Mouse (Mus musculus) heart, embryonic 12.5 days (tissue): ENCODE data around the gene Lyve1. TPM values are rescaled to one million over a fixed set of nuclear protein-coding genes. Genes with fewer than 3 reads are reported as not detected.
A peak's percentile ranks its signal among the peaks of the same experiment; 100 is the strongest.

Experiments used
- ATAC-seq: fragments of 200-750 bp; cut with Nextera tagmentation; 2 replicates; pipeline ENCODE4 v1.8.0; 2017; ENCODE audit warnings: moderate TSS enrichment, moderate library complexity; ENCODE audit not compliant: insufficient number of reproducible peaks, low FRiP score
- H3K27ac ChIP-seq: fragments of 300-500 bp; sonication (generic); 2 replicates; pipeline ENCODE4 v1.5.1; 2016; ENCODE audit warnings: mild to moderate bottlenecking, moderate library complexity; ENCODE audit not compliant: poor library complexity, severe bottlenecking
- H3K27me3 ChIP-seq: fragments of 300-500 bp; sonication (generic); replicated peaks from 2 replicates; pipeline ENCODE4 v1.6.1; 2016; ENCODE audit warnings: mild to moderate bottlenecking, moderate library complexity
- H3K36me3 ChIP-seq: fragments of 300-500 bp; sonication (generic); 2 replicates; pipeline ENCODE4 v1.6.1; 2016; ENCODE audit warnings: mild to moderate bottlenecking, moderate library complexity
- H3K4me1 ChIP-seq: fragments of 300-500 bp; sonication (generic); replicated peaks from 2 replicates; pipeline ENCODE4 v1.6.1; 2016; ENCODE audit warnings: mild to moderate bottlenecking
- H3K4me2 ChIP-seq: fragments of 300-500 bp; sonication (generic); 2 replicates; pipeline ENCODE4 v1.6.1; 2016; ENCODE audit warnings: mild to moderate bottlenecking, moderate library complexity
- H3K4me3 ChIP-seq: fragments of 300-500 bp; sonication (generic); 2 replicates; pipeline ENCODE4 v1.5.1; 2016; ENCODE audit warnings: mild to moderate bottlenecking
- H3K9ac ChIP-seq: fragments of 300-500 bp; sonication (generic); 2 replicates; pipeline ENCODE4 v1.6.1; 2016; ENCODE audit warnings: mild to moderate bottlenecking, moderate library complexity
- H3K9me3 ChIP-seq: fragments of 300-500 bp; sonication (generic); replicated peaks from 2 replicates; pipeline ENCODE4 v1.6.1; 2016; ENCODE audit warnings: mild to moderate bottlenecking, moderate library complexity
- WGBS: fragments of 180-500 bp; shearing (Covaris S2); methylation state at CpG from one replicate; pipeline ENCODE4 v1.1.7; 2016; 5-methylcytosine and 5-hydroxymethylcytosine counted together
- polyA plus RNA-seq: library from polyadenylated mRNA; unstranded; fragments of >200 nt; fragmentation: Nextera tagmentation; extraction: Ambion mirVana; gene quantifications from 2 replicates; pipeline ENCODE4 v1.2.1, GENCODE M21; 2016

The Lyve1 gene
- polyA plus RNA-seq, 1 experiment from 2014 or later, result 3.6 TPM

DNA sequence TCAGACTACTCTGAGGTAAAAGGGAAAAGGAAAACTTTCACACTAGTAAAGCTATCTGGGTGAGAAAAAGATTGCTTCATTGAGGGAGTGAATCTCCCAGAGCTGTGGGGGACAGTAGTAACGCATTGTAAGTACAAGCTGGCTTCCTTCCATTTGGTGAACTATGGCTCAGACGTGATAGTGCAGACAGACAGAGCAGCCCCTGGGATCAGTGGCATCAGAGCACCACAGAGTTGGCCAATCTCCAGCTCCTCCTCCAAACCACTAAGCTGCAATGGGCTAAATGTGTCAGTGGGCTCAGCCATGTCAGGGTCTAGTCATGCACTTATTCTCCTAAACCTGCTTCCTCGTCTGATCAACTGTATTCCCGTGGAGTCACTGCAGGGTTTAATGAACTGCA, 39.4 kb downstream of the Lyve1 start:
- 57% methylated on average over 4 of the region's 4 CpGs for WGBS
- H3K4me1 ChIP-seq, result peaks cover 55% of the 10 kb centered on the region
- no peak overlapping the region for H3K27ac ChIP-seq
- no peak overlapping the region for H3K4me3 ChIP-seq
- H3K4me2 ChIP-seq, result no peak overlapping the region
- no peaks in the 10 kb centered on the region for H3K9me3 ChIP-seq
- H3K9ac ChIP-seq, result no peak overlapping the region
- H3K27me3 ChIP-seq, result no peaks in the 10 kb centered on the region
- peaks cover 29% of the 10 kb centered on the region for H3K36me3 ChIP-seq
- no peak for ATAC-seq

- no peak overlapping the region for H3K27ac ChIP-seq
- no peak overlapping the region for H3K4me2 ChIP-seq
- H3K9me3 ChIP-seq, result no peaks in the 10 kb centered on the region
- H3K9ac ChIP-seq, result no peak overlapping the region
- peaks cover 59% of the 10 kb centered on the region for H3K4me1 ChIP-seq
- ATAC-seq, result no peak
- 86% methylated on average over 8 of the region's 8 CpGs for WGBS
- H3K4me3 ChIP-seq, result no peak overlapping the region
- H3K27me3 ChIP-seq, result no peaks in the 10 kb centered on the region
- peaks cover 25% of the 10 kb centered on the region for H3K36me3 ChIP-seq
Observed at GRCm38 (mm10) chr7:110823076-110823475, 40.0 kb downstream of the Lyve1 start.

GRCm38 (mm10) chr7:110822055-110822454, 41.0 kb downstream of the Lyve1 start:
- Histone ChIP-seq H3K4me1 (peaks cover 62% of the 10 kb centered on the region), H3K9me3 (no peaks in the 10 kb centered on the region), H3K36me3 (peaks cover 23% of the 10 kb centered on the region), H3K27me3 (no peaks in the 10 kb centered on the region), H3K9ac (no peak overlapping the region), H3K4me2 (no peak overlapping the region), H3K4me3 (no peak overlapping the region), H3K27ac (peak overlapping the region; percentile 12; the same call in 1 of the 2 replicates)
- WGBS, result 66% methylated on average over 4 of the region's 4 CpGs
- ATAC-seq, result no peak

- WGBS, result 19% methylated on average over 3 of the region's 3 CpGs
- no peak overlapping the region for H3K9ac ChIP-seq
- peaks cover 19% of the 10 kb centered on the region for H3K36me3 ChIP-seq
- 0 out of 2 replicates have a peak, but pooled peaks have one; percentile 34 for ATAC-seq
- peaks cover 62% of the 10 kb centered on the region for H3K4me1 ChIP-seq
- peak overlapping the region; percentile 80 for H3K27ac ChIP-seq
- H3K4me2 ChIP-seq, result no peak overlapping the region
- H3K9me3 ChIP-seq, result no peaks in the 10 kb centered on the region
- H3K4me3 ChIP-seq, result no peak overlapping the region
- no peaks in the 10 kb centered on the region for H3K27me3 ChIP-seq
Observed at GRCm38 (mm10) chr7:110821653-110822052, 41.4 kb downstream of the Lyve1 start.

DNA sequence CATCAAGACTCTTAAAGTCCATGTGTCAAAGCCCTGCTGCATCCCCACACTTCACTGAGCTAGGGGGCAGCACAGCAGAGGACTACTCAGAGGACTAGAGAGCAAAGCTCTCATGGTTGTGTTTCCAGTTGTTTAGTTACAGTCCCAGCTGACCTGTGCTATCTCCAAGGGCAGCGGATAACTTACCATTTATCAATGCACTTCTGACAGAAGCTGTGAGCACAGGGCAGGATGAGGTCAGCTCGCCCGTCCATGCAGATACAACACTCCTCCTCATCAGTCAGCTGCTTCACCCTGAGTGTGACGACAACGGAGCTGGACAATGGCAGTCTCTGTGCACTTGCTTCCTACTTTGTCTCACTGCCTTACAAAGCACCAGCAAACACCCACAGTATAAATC, 42.0 kb downstream of the Lyve1 start:
- H3K9ac ChIP-seq, result no peak overlapping the region
- H3K36me3 ChIP-seq, result peaks cover 18% of the 10 kb centered on the region
- 12% methylated on average over 5 of the region's 5 CpGs for WGBS
- peak overlapping the region; percentile 21; the same call in 1 of the 2 replicates for H3K4me2 ChIP-seq
- peaks cover 62% of the 10 kb centered on the region for H3K4me1 ChIP-seq
- no peak overlapping the region for H3K4me3 ChIP-seq
- peak; percentile 46; the same call in 1 of the 2 replicates for ATAC-seq
- no peaks in the 10 kb centered on the region for H3K27me3 ChIP-seq
- peak overlapping the region; percentile 80 for H3K27ac ChIP-seq
- no peaks in the 10 kb centered on the region for H3K9me3 ChIP-seq

GRCm38 (mm10) chr7:110818787-110819350, 44.2 kb downstream of the Lyve1 start:
- Histone ChIP-seq H3K36me3 (0 out of 2 replicates have a peak, but pooled peaks cover 8% of the 10 kb centered on the region), H3K27ac (0 out of 2 replicates have a peak overlapping the region, but pooled peaks have one; percentile 47), H3K4me1 (peaks cover 54% of the 10 kb centered on the region), H3K9me3 (no peaks in the 10 kb centered on the region), H3K9ac (no peak overlapping the region; the same call in 1 of the 2 replicates), H3K27me3 (no peaks in the 10 kb centered on the region), H3K4me3 (no peak overlapping the region), H3K4me2 (no peak overlapping the region)
- 30% methylated on average over 11 of the region's 11 CpGs for WGBS
- ATAC-seq, result peak; percentile 81

GRCm38 (mm10) chr7:110818206-110818605, 44.8 kb downstream of the Lyve1 start:
- H3K9me3 ChIP-seq, result no peaks in the 10 kb centered on the region
- H3K9ac ChIP-seq, result no peak overlapping the region
- H3K27me3 ChIP-seq, result no peaks in the 10 kb centered on the region
- H3K27ac ChIP-seq, result no peak overlapping the region
- no peak overlapping the region for H3K4me2 ChIP-seq
- no peak overlapping the region for H3K4me3 ChIP-seq
- WGBS, result 52% methylated on average over 6 of the region's 6 CpGs
- 0 out of 2 replicates have a peak, but pooled peaks cover 8% of the 10 kb centered on the region for H3K36me3 ChIP-seq
- no peak for ATAC-seq
- peaks cover 47% of the 10 kb centered on the region for H3K4me1 ChIP-seq

- ATAC-seq, result no peak
- Histone ChIP-seq H3K4me1 (peaks cover 29% of the 10 kb centered on the region), H3K4me2 (no peak overlapping the region), H3K4me3 (no peak overlapping the region), H3K9me3 (no peaks in the 10 kb centered on the region), H3K9ac (no peak overlapping the region), H3K36me3 (peaks cover 20% of the 10 kb centered on the region), H3K27ac (no peak overlapping the region), H3K27me3 (no peaks in the 10 kb centered on the region)
- 69% methylated on average over 5 of the region's 5 CpGs for WGBS
Observed at GRCm38 (mm10) chr7:110816037-110816436, 47.0 kb downstream of the Lyve1 start.

- Histone ChIP-seq H3K27ac (no peak overlapping the region), H3K4me3 (no peak overlapping the region), H3K36me3 (peaks cover 22% of the 10 kb centered on the region), H3K4me1 (peaks cover 11% of the 10 kb centered on the region), H3K4me2 (no peak overlapping the region), H3K9me3 (no peaks in the 10 kb centered on the region), H3K27me3 (no peaks in the 10 kb centered on the region), H3K9ac (no peak overlapping the region)
- 61% methylated on average over 1 of the region's 1 CpGs for WGBS
- no peak for ATAC-seq
Observed at GRCm38 (mm10) chr7:110813983-110814382, 49.1 kb downstream of the Lyve1 start.

GRCm38 (mm10) chr7:110811529-110811928, 51.5 kb downstream of the Lyve1 start:
- Histone ChIP-seq H3K36me3 (peaks cover 17% of the 10 kb centered on the region), H3K4me3 (no peak overlapping the region), H3K27me3 (no peaks in the 10 kb centered on the region), H3K4me2 (no peak overlapping the region), H3K9me3 (no peaks in the 10 kb centered on the region), H3K4me1 (peaks cover 5% of the 10 kb centered on the region), H3K27ac (0 out of 2 replicates have a peak overlapping the region, but pooled peaks have one; percentile 4), H3K9ac (0 out of 2 replicates have a peak overlapping the region, but pooled peaks have one; percentile 1)
- WGBS, result 73% methylated on average over 5 of the region's 5 CpGs
- ATAC-seq, result no peak

DNA sequence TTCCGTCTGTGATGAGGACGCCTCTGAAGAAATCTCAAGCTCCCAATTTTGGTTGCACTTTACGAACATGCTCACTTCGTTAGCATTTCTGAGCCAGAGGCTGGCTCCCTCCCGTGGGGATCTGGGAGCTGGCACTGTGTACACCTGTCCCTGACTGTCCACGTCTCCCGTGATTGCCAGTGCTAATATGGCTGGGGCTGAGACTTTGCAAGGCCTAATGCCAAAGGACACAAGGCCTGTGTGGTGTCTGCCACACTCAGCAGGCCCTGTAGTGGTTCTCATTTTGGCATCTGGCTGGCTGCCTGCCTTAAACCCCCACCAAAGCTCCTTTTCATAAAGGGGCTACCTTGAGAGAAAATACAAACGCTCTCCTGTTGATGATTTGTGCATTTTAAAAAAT, 52.0 kb downstream of the Lyve1 start:
- ATAC-seq, result no peak
- Histone ChIP-seq H3K4me3 (no peak overlapping the region), H3K27ac (no peak overlapping the region), H3K9me3 (no peaks in the 10 kb centered on the region), H3K36me3 (peaks cover 17% of the 10 kb centered on the region), H3K27me3 (no peaks in the 10 kb centered on the region), H3K4me1 (peaks cover 5% of the 10 kb centered on the region), H3K4me2 (no peak overlapping the region), H3K9ac (no peak overlapping the region)
- WGBS, result 86% methylated on average over 8 of the region's 8 CpGs
